Mouse (Mus musculus): Measurements from ENCODE around the gene Egln2. TPM values are rescaled to one million over a fixed set of nuclear protein-coding genes. Genes with fewer than 3 reads are reported as not detected.

Egln2 gene
- polyA plus RNA-seq, 1 experiment from 2014 or later, result 37.2 TPM

DNA sequence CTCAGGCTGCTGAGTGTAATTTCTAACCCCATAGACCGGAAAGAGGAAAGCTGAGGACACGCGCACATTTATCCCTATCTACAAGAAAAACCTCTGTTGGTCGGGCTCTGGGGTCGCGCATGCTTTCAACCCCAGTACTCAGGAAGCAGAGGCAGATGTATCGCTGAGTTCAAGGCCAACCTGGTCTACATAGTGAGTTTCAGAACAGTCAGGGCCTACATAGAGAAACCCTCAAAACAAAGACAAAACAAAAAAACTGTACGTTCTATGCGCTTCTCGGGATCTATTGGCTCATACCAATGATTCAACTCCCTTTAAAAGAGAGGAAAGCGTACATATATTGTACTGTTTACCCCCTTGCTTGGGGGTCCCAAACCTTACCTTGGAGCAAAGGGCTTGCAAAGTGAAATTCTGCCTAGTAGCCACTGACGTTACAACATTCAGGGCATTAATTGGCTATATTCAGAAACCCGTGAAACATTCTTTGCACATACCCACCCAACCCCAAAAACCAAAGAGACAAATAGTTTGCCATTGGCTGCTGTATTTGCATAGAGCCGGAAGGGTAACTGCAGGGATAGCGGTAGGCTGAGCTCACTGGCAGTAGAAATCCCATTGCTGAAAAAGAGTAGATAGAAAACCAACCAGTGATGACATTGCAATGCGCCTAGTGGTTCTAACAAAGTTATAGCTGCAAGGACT, 12.8 kb upstream of the Egln2 start:
- H3K27me3 ChIP-seq (ENCODE audit: control insufficient read depth, insufficient read depth, low read length), result no peaks in the 10 kb centered on the region
- no peak for DNase-seq (ENCODE audit: low spot score)
- 50% methylated on average over 16 of the region's 16 CpGs for WGBS

DNA sequence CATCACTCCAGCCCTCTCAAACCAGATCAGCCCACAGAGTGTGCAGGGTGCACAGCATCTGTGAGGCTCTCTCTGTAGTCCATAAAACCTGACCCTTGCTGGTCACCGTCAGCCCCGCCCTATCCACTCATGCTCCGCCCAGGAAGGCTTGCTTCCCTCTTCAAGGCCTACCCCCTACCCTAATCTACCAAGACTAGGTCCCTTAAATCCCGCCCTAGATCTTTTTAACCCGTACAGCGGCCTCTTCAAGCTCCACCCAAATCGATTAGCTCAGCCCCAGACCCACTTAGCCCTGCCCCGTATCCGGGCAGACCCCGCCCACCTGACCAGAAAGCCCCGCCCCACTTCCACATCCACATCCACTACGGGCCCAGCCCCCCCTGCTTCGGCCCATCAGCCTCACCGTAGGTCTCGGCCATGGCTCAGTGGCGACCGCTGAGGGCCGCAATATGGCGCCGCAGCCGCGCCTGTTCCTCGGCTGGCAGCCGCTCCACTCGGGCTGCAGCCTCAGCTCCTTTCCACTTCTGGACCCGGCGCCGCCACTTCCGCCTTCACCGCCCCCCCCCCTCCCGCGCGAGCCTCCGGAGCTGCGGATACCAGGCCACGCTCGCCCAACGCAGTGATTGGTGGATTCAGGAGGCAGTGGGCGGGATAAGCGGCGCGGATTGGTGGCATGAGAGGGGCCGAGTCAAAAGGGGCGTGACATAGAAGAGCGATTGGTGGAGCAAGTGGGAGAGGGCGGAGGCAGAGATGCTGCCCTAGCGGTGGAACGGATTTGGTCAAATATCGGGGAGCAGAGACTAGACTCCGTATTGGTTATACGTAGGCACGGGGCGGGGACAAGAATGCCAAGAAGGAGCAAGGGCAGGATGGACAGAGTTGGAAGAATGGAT, 12.0 kb upstream of the Egln2 start, which contains the start of gene Rab4b:
Rab4b (minus strand) TSS at position 573 of the 893 bp plus-strand sequence.
- Histone ChIP-seq H3K4me1 (replicated peaks; ENCODE audit: control insufficient read depth, insufficient read depth, low read length) (peaks cover 4% of the 10 kb centered on the region; the same call in 1 of the 2 replicates), H3K36me3 (ENCODE audit: control insufficient read depth, insufficient read depth, low read length) (0 out of 2 replicates have a peak, but pooled peaks cover 3% of the 10 kb centered on the region), H3K27me3 (ENCODE audit: control insufficient read depth, insufficient read depth, low read length) (no peaks in the 10 kb centered on the region), H3K4me2 (replicated peaks; ENCODE audit: low read depth, low read length) (peak within 1 kb of the TSS; percentile 50), H3K9me3 (ENCODE audit: control insufficient read depth, low read length) (no peaks in the 10 kb centered on the region), H3K9ac (ENCODE audit: low read depth, low read length) (peak within 1 kb of the TSS; percentile 59), H3K4me3 (ENCODE audit: low read depth, low read length) (peak within 1 kb of the TSS; percentile 52), H3K27ac (ENCODE audit: low read depth, low read length) (peak within 1 kb of the TSS; percentile 85)
- ATAC-seq (ENCODE audit: low FRiP score), result peak; percentile 98
- peak; percentile 98 for DNase-seq (ENCODE audit: low spot score)
- WGBS, result under 1% methylated on average over 51 of the region's 53 CpGs

More for the DNA sequence above, 12.8 kb upstream of the Egln2 start:
- H3K4me3 ChIP-seq (ENCODE audit: low read depth, low read length), result peak overlapping the region; percentile 52
- no peak overlapping the region for H3K9ac ChIP-seq (ENCODE audit: low read depth, low read length)
- H3K4me1 ChIP-seq (replicated peaks; ENCODE audit: control insufficient read depth, insufficient read depth, low read length), result peaks cover 4% of the 10 kb centered on the region; the same call in 1 of the 2 replicates
- H3K27ac ChIP-seq (ENCODE audit: low read depth, low read length), result 0 out of 2 replicates have a peak overlapping the region, but pooled peaks have one; percentile 12
- peak overlapping the region; percentile 38 for H3K4me2 ChIP-seq (replicated peaks; ENCODE audit: low read depth, low read length)
- H3K9me3 ChIP-seq (ENCODE audit: control insufficient read depth, low read length), result no peaks in the 10 kb centered on the region
- 0 out of 2 replicates have a peak, but pooled peaks cover 5% of the 10 kb centered on the region for H3K36me3 ChIP-seq (ENCODE audit: control insufficient read depth, insufficient read depth, low read length)
- ATAC-seq (ENCODE audit: low FRiP score), result no peak

- WGBS, result 23% methylated on average over 4 of the region's 4 CpGs
- DNase-seq (ENCODE audit: low spot score) (no peak), ATAC-seq (ENCODE audit: low FRiP score) (peak; percentile 28)
- peak overlapping the region; percentile 85 for H3K27ac ChIP-seq (ENCODE audit: low read depth, low read length)
- no peaks in the 10 kb centered on the region for H3K9me3 ChIP-seq (ENCODE audit: control insufficient read depth, low read length)
- H3K36me3 ChIP-seq (ENCODE audit: control insufficient read depth, insufficient read depth, low read length), result no peaks in the 10 kb centered on the region
- H3K4me1 ChIP-seq (replicated peaks; ENCODE audit: control insufficient read depth, insufficient read depth, low read length), result peaks cover 4% of the 10 kb centered on the region; the same call in 1 of the 2 replicates
- H3K9ac ChIP-seq (ENCODE audit: low read depth, low read length), result peak overlapping the region; percentile 59
- H3K4me3 ChIP-seq (ENCODE audit: low read depth, low read length), result peak overlapping the region; percentile 52
- no peaks in the 10 kb centered on the region for H3K27me3 ChIP-seq (ENCODE audit: control insufficient read depth, insufficient read depth, low read length)
- H3K4me2 ChIP-seq (replicated peaks; ENCODE audit: low read depth, low read length), result peak overlapping the region; percentile 50
Measured at GRCm38 (mm10) chr7:27177942-27178323, 11.3 kb upstream of the Egln2 start.

DNA sequence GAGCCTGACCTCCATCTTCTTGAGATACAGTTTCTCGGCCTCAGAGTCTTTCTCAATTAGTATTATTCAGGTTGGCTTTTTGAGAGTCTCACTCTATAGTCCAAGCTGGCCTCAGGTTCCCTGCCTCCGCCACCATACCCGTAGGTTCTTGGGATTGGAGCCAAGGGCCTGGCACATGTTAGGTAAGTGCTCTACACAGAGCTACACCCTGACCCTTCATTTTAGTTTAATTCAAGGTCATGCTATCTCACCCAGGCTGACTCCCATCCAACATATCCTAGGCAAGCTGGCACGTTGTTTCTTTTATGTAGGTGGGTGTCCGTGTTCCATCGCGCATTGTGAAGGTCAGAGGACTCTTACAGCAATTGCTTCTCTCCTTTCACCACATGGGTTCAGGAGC, 8.3 kb upstream of the Egln2 start:
- Histone ChIP-seq H3K9ac (ENCODE audit: low read depth, low read length) (no peak overlapping the region), H3K4me3 (ENCODE audit: low read depth, low read length) (no peak overlapping the region), H3K9me3 (ENCODE audit: control insufficient read depth, low read length) (no peaks in the 10 kb centered on the region), H3K27me3 (ENCODE audit: control insufficient read depth, insufficient read depth, low read length) (no peaks in the 10 kb centered on the region), H3K27ac (ENCODE audit: low read depth, low read length) (no peak overlapping the region), H3K4me1 (replicated peaks; ENCODE audit: control insufficient read depth, insufficient read depth, low read length) (peaks cover 4% of the 10 kb centered on the region; the same call in 1 of the 2 replicates), H3K4me2 (replicated peaks; ENCODE audit: low read depth, low read length) (no peak overlapping the region), H3K36me3 (ENCODE audit: control insufficient read depth, insufficient read depth, low read length) (no peaks in the 10 kb centered on the region)
- ATAC-seq (ENCODE audit: low FRiP score), result no peak
- DNase-seq (ENCODE audit: low spot score), result no peak
- 95% methylated on average over 7 of the region's 7 CpGs for WGBS

DNA sequence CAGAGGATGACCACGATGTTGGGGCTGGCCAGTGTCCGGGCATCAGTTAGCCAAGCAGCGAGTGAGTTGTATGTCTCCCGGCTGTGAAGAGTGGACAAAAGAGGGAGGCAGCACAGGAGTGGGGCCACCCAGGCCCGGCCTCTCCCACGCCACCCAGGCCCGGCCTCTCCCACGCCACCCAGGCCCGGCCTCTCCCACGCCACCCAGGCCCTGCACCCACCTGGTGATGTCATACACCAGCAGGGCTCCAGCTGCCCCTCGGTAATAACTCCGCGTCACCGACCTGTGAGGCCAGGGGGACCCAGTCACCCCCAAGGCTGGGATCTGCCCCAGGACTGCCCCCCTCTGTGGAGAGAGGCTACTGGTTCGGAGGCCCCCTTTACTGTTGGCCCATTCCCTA, 7.9 kb upstream of the Egln2 start:
- H3K27ac ChIP-seq (ENCODE audit: low read depth, low read length), result no peak overlapping the region
- no peak overlapping the region for H3K4me2 ChIP-seq (replicated peaks; ENCODE audit: low read depth, low read length)
- no peaks in the 10 kb centered on the region for H3K36me3 ChIP-seq (ENCODE audit: control insufficient read depth, insufficient read depth, low read length)
- H3K4me3 ChIP-seq (ENCODE audit: low read depth, low read length), result no peak overlapping the region
- H3K9me3 ChIP-seq (ENCODE audit: control insufficient read depth, low read length), result no peaks in the 10 kb centered on the region
- DNase-seq (ENCODE audit: low spot score) (no peak), ATAC-seq (ENCODE audit: low FRiP score) (no peak)
- peaks cover 4% of the 10 kb centered on the region; the same call in 1 of the 2 replicates for H3K4me1 ChIP-seq (replicated peaks; ENCODE audit: control insufficient read depth, insufficient read depth, low read length)
- H3K27me3 ChIP-seq (ENCODE audit: control insufficient read depth, insufficient read depth, low read length), result no peaks in the 10 kb centered on the region
- WGBS, result 98% methylated on average over 14 of the region's 15 CpGs
- H3K9ac ChIP-seq (ENCODE audit: low read depth, low read length), result no peak overlapping the region

GRCm38 (mm10) chr7:27170981-27171380, 4.4 kb upstream of the Egln2 start:
- Histone ChIP-seq H3K4me2 (replicated peaks; ENCODE audit: low read depth, low read length) (no peak overlapping the region), H3K9me3 (ENCODE audit: control insufficient read depth, low read length) (no peaks in the 10 kb centered on the region), H3K9ac (ENCODE audit: low read depth, low read length) (no peak overlapping the region), H3K36me3 (ENCODE audit: control insufficient read depth, insufficient read depth, low read length) (no peaks in the 10 kb centered on the region), H3K4me3 (ENCODE audit: low read depth, low read length) (no peak overlapping the region), H3K4me1 (replicated peaks; ENCODE audit: control insufficient read depth, insufficient read depth, low read length) (no peaks in the 10 kb centered on the region), H3K27me3 (ENCODE audit: control insufficient read depth, insufficient read depth, low read length) (no peaks in the 10 kb centered on the region), H3K27ac (ENCODE audit: low read depth, low read length) (no peak overlapping the region)
- ATAC-seq (ENCODE audit: low FRiP score) (no peak), DNase-seq (ENCODE audit: low spot score) (no peak)
- WGBS, result 93% methylated on average over 3 of the region's 3 CpGs

GRCm38 (mm10) chr7:27168371-27168770, 1.8 kb upstream of the Egln2 start:
- WGBS, result 95% methylated on average over 5 of the region's 5 CpGs
- peaks cover 5% of the 10 kb centered on the region; the same call in 1 of the 2 replicates for H3K36me3 ChIP-seq (ENCODE audit: control insufficient read depth, insufficient read depth, low read length)

DNA sequence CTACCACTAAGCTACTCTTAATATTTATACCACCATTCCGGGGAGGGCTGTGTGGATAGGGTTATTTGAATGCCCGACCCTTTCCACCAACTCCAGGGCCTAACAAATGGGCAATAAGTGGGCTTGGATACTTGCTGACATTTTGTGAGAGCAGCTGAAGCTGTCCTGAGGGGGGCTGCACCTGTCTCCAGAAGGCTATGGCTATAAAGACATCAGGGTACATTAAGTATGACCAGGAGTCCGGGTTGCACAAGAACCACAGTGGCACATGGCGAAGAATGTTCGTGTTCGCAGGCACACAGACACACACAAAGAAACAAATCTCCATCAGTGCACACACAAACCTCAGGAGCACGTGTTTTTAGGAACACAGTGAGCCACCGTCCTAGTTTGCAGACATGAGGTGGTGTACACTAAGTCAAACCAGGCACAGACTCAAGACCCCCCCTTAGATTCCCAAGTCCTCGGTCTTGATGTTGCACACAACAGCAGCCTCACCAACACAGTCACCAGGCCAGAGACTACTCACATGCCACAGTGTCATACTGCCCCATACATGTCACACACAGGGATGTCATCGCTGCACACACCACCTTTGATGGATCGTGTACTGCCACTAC, 983 bp upstream of the Egln2 start:
- Histone ChIP-seq H3K9ac (ENCODE audit: low read depth, low read length) (peak overlapping the region; percentile 60), H3K27me3 (ENCODE audit: control insufficient read depth, insufficient read depth, low read length) (no peaks in the 10 kb centered on the region), H3K4me2 (replicated peaks; ENCODE audit: low read depth, low read length) (peak overlapping the region; percentile 46), H3K27ac (ENCODE audit: low read depth, low read length) (peak overlapping the region; percentile 98), H3K9me3 (ENCODE audit: control insufficient read depth, low read length) (no peaks in the 10 kb centered on the region), H3K4me1 (replicated peaks; ENCODE audit: control insufficient read depth, insufficient read depth, low read length) (peaks cover 18% of the 10 kb centered on the region), H3K4me3 (ENCODE audit: low read depth, low read length) (peak overlapping the region; percentile 65), H3K36me3 (ENCODE audit: control insufficient read depth, insufficient read depth, low read length) (peaks cover 5% of the 10 kb centered on the region; the same call in 1 of the 2 replicates)
- 78% methylated on average over 11 of the region's 11 CpGs for WGBS
- peak; percentile 0; the same call in 1 of the 2 replicates for ATAC-seq (ENCODE audit: low FRiP score)
- no peak for DNase-seq (ENCODE audit: low spot score)

More at GRCm38 (mm10) chr7:27168371-27168770, 1.8 kb upstream of the Egln2 start:
- H3K27ac ChIP-seq (ENCODE audit: low read depth, low read length), result no peak overlapping the region
- peaks cover 15% of the 10 kb centered on the region for H3K4me1 ChIP-seq (replicated peaks; ENCODE audit: control insufficient read depth, insufficient read depth, low read length)
- no peak for DNase-seq (ENCODE audit: low spot score)
- no peak overlapping the region for H3K9ac ChIP-seq (ENCODE audit: low read depth, low read length)
- no peak for ATAC-seq (ENCODE audit: low FRiP score)
- no peak overlapping the region for H3K4me2 ChIP-seq (replicated peaks; ENCODE audit: low read depth, low read length)
- H3K4me3 ChIP-seq (ENCODE audit: low read depth, low read length), result no peak overlapping the region
- H3K27me3 ChIP-seq (ENCODE audit: control insufficient read depth, insufficient read depth, low read length), result no peaks in the 10 kb centered on the region
- H3K9me3 ChIP-seq (ENCODE audit: control insufficient read depth, low read length), result no peaks in the 10 kb centered on the region
